Mouse (Mus musculus): ENCODE data around the gene P4htm. TPM values are rescaled to one million over a fixed set of nuclear protein-coding genes. Genes with fewer than 3 reads are reported as not detected.
A peak's percentile ranks its signal among the peaks of the same experiment; 100 is the strongest.

Gene P4htm
- polyA plus RNA-seq, 1 experiment from 2014 or later, result 11.0 TPM

GRCm38 (mm10) chr9:108571401-108571973, 26.0 kb downstream of the P4htm start:
- Histone ChIP-seq H3K9me3 (ENCODE audit: low read length) (no peaks in the 10 kb centered on the region), H3K4me2 (replicated peaks; ENCODE audit: low read depth, low read length) (no peak overlapping the region), H3K27ac (ENCODE audit: low read length) (no peak overlapping the region), H3K9ac (replicated peaks; ENCODE audit: low read length) (no peak overlapping the region), H3K27me3 (ENCODE audit: insufficient read depth, low read length) (no peaks in the 10 kb centered on the region), H3K4me3 (ENCODE audit: low read length) (no peak overlapping the region), H3K36me3 (ENCODE audit: insufficient read depth, low read length) (peaks cover 40% of the 10 kb centered on the region), H3K4me1 (ENCODE audit: insufficient read depth, low read length) (peaks cover 26% of the 10 kb centered on the region)
- ATAC-seq (ENCODE audit: low FRiP score, low TSS enrichment), result no peak
- 92% methylated on average over 16 of the region's 16 CpGs for WGBS

- Histone ChIP-seq H3K36me3 (ENCODE audit: insufficient read depth, low read length) (peaks cover 37% of the 10 kb centered on the region), H3K27me3 (ENCODE audit: insufficient read depth, low read length) (no peaks in the 10 kb centered on the region)
These were observed 27.1 kb downstream of the P4htm start for GRCm38 (mm10) chr9:108570207-108570896.

GRCm38 (mm10) chr9:108569381-108570206, 27.9 kb downstream of the P4htm start, which contains the start of gene Dalrd3:
Dalrd3 (plus strand) TSS chr9:108569886.
- H3K4me2 ChIP-seq (replicated peaks; ENCODE audit: low read depth, low read length), result peak within 1 kb of the TSS; percentile 94
- H3K27me3 ChIP-seq (ENCODE audit: insufficient read depth, low read length), result no peaks in the 10 kb centered on the region
- peak within 1 kb of the TSS; percentile 64 for H3K4me3 ChIP-seq (ENCODE audit: low read length)
- WGBS, result 6% methylated on average over 42 of the region's 42 CpGs
- peaks cover 32% of the 10 kb centered on the region for H3K4me1 ChIP-seq (ENCODE audit: insufficient read depth, low read length)
- no peaks in the 10 kb centered on the region for H3K9me3 ChIP-seq (ENCODE audit: low read length)
- H3K27ac ChIP-seq (ENCODE audit: low read length), result peak within 1 kb of the TSS; percentile 73
- H3K36me3 ChIP-seq (ENCODE audit: insufficient read depth, low read length), result peaks cover 44% of the 10 kb centered on the region
- peak within 1 kb of the TSS; percentile 74 for H3K9ac ChIP-seq (replicated peaks; ENCODE audit: low read length)
- ATAC-seq (ENCODE audit: low FRiP score, low TSS enrichment), result peak; percentile 62

More at GRCm38 (mm10) chr9:108570207-108570896, 27.1 kb downstream of the P4htm start:
- Histone ChIP-seq H3K9me3 (ENCODE audit: low read length) (no peaks in the 10 kb centered on the region), H3K4me2 (replicated peaks; ENCODE audit: low read depth, low read length) (peak overlapping the region; percentile 94), H3K4me1 (ENCODE audit: insufficient read depth, low read length) (peaks cover 36% of the 10 kb centered on the region), H3K27ac (ENCODE audit: low read length) (peak overlapping the region; percentile 29), H3K9ac (replicated peaks; ENCODE audit: low read length) (peak overlapping the region; percentile 74), H3K4me3 (ENCODE audit: low read length) (peak overlapping the region; percentile 64)
- peak; percentile 3; the same call in 1 of the 2 replicates for ATAC-seq (ENCODE audit: low FRiP score, low TSS enrichment)
- WGBS, result under 1% methylated on average over 40 of the region's 40 CpGs

- H3K4me1 ChIP-seq (ENCODE audit: insufficient read depth, low read length), result peaks cover 32% of the 10 kb centered on the region
- H3K36me3 ChIP-seq (ENCODE audit: insufficient read depth, low read length), result peaks cover 49% of the 10 kb centered on the region
- no peaks in the 10 kb centered on the region for H3K9me3 ChIP-seq (ENCODE audit: low read length)
- 78% methylated on average over 17 of the region's 17 CpGs for WGBS
- peak overlapping the region; percentile 86 for H3K4me3 ChIP-seq (ENCODE audit: low read length)
- H3K4me2 ChIP-seq (replicated peaks; ENCODE audit: low read depth, low read length), result peak overlapping the region; percentile 100
- no peaks in the 10 kb centered on the region for H3K27me3 ChIP-seq (ENCODE audit: insufficient read depth, low read length)
- H3K9ac ChIP-seq (replicated peaks; ENCODE audit: low read length), result peak overlapping the region; percentile 85
- ATAC-seq (ENCODE audit: low FRiP score, low TSS enrichment), result no peak
- H3K27ac ChIP-seq (ENCODE audit: low read length), result peak overlapping the region; percentile 96
These were observed 29.0 kb downstream of the P4htm start for GRCm38 (mm10) chr9:108568511-108568921.

- ATAC-seq (ENCODE audit: low FRiP score, low TSS enrichment), result no peak
- Histone ChIP-seq H3K27me3 (ENCODE audit: insufficient read depth, low read length) (no peaks in the 10 kb centered on the region), H3K27ac (ENCODE audit: low read length) (peak overlapping the region; percentile 96), H3K9ac (replicated peaks; ENCODE audit: low read length) (peak overlapping the region; percentile 85), H3K4me2 (replicated peaks; ENCODE audit: low read depth, low read length) (peak overlapping the region; percentile 100), H3K36me3 (ENCODE audit: insufficient read depth, low read length) (peaks cover 49% of the 10 kb centered on the region), H3K4me1 (ENCODE audit: insufficient read depth, low read length) (peaks cover 32% of the 10 kb centered on the region), H3K9me3 (ENCODE audit: low read length) (no peaks in the 10 kb centered on the region), H3K4me3 (ENCODE audit: low read length) (peak overlapping the region; percentile 86)
- 9% methylated on average over 18 of the region's 18 CpGs for WGBS
These were observed 29.5 kb downstream of the P4htm start for GRCm38 (mm10) chr9:108567931-108568419.

- peak within 1 kb of the TSS; percentile 86 for H3K4me3 ChIP-seq (ENCODE audit: low read length)
- H3K4me1 ChIP-seq (ENCODE audit: insufficient read depth, low read length), result peaks cover 32% of the 10 kb centered on the region
- H3K9ac ChIP-seq (replicated peaks; ENCODE audit: low read length), result peak within 1 kb of the TSS; percentile 85
- peak within 1 kb of the TSS; percentile 100 for H3K4me2 ChIP-seq (replicated peaks; ENCODE audit: low read depth, low read length)
- ATAC-seq (ENCODE audit: low FRiP score, low TSS enrichment), result peak; percentile 82
- peaks cover 46% of the 10 kb centered on the region for H3K36me3 ChIP-seq (ENCODE audit: insufficient read depth, low read length)
- H3K27ac ChIP-seq (ENCODE audit: low read length), result peak within 1 kb of the TSS; percentile 96
- H3K9me3 ChIP-seq (ENCODE audit: low read length), result no peaks in the 10 kb centered on the region
- under 1% methylated on average over 73 of the region's 73 CpGs for WGBS
- H3K27me3 ChIP-seq (ENCODE audit: insufficient read depth, low read length), result no peaks in the 10 kb centered on the region
These were observed 30.4 kb downstream of the P4htm start, which contains the start of gene Ndufaf3 for GRCm38 (mm10) chr9:108566815-108567776. Ndufaf3 (minus strand) TSS chr9:108567434.

- Histone ChIP-seq H3K4me1 (ENCODE audit: insufficient read depth, low read length) (peaks cover 39% of the 10 kb centered on the region), H3K4me2 (replicated peaks; ENCODE audit: low read depth, low read length) (peak overlapping the region; percentile 100), H3K27me3 (ENCODE audit: insufficient read depth, low read length) (no peaks in the 10 kb centered on the region), H3K4me3 (ENCODE audit: low read length) (peak overlapping the region; percentile 86), H3K36me3 (ENCODE audit: insufficient read depth, low read length) (peaks cover 44% of the 10 kb centered on the region), H3K9ac (replicated peaks; ENCODE audit: low read length) (peak overlapping the region; percentile 85), H3K27ac (ENCODE audit: low read length) (peak overlapping the region; percentile 96), H3K9me3 (ENCODE audit: low read length) (no peaks in the 10 kb centered on the region)
- no peak for ATAC-seq (ENCODE audit: low FRiP score, low TSS enrichment)
- WGBS, result 9% methylated on average over 35 of the region's 35 CpGs
These were observed 31.3 kb downstream of the P4htm start for GRCm38 (mm10) chr9:108565881-108566814.

- 83% methylated on average over 7 of the region's 7 CpGs for WGBS
- Histone ChIP-seq H3K27ac (ENCODE audit: low read length) (no peak overlapping the region), H3K4me3 (ENCODE audit: low read length) (no peak overlapping the region), H3K9ac (replicated peaks; ENCODE audit: low read length) (no peak overlapping the region), H3K4me2 (replicated peaks; ENCODE audit: low read depth, low read length) (no peak overlapping the region), H3K36me3 (ENCODE audit: insufficient read depth, low read length) (peaks cover 45% of the 10 kb centered on the region), H3K4me1 (ENCODE audit: insufficient read depth, low read length) (peaks cover 32% of the 10 kb centered on the region), H3K27me3 (ENCODE audit: insufficient read depth, low read length) (no peaks in the 10 kb centered on the region), H3K9me3 (ENCODE audit: low read length) (no peaks in the 10 kb centered on the region)
- no peak for ATAC-seq (ENCODE audit: low FRiP score, low TSS enrichment)
These were observed 33.3 kb downstream of the P4htm start for GRCm38 (mm10) chr9:108564131-108564530.

All from kidney, embryonic 16.5 days (tissue).